Mouse (Mus musculus) limb, embryonic 10.5 days (tissue): ENCODE data around the gene Entpd6. TPM values are rescaled to one million over a fixed set of nuclear protein-coding genes. Genes with fewer than 3 reads are reported as not detected.

ENCODE experiments used
- DNase-seq: peaks from one replicate; pipeline ENCODE4 v3.0.0-alpha.2; 2017; ENCODE audit warnings: low spot score
- H3K27ac ChIP-seq: fragments of 300-500 bp; sonication (generic); 2 replicates; pipeline ENCODE4 v1.5.1; 2016; ENCODE audit warnings: mild to moderate bottlenecking
- H3K27me3 ChIP-seq: fragments of 300-500 bp; sonication (generic); 2 replicates; pipeline ENCODE4 v1.6.1; 2016; ENCODE audit warnings: low read depth, mild to moderate bottlenecking; ENCODE audit not compliant: poor library complexity, severe bottlenecking
- H3K36me3 ChIP-seq: fragments of 300-500 bp; sonication (generic); 2 replicates; pipeline ENCODE4 v1.6.1; 2016; ENCODE audit warnings: mild to moderate bottlenecking, moderate library complexity
- H3K4me1 ChIP-seq: fragments of 300-500 bp; sonication (generic); 2 replicates; pipeline ENCODE4 v1.6.1; 2016
- H3K4me3 ChIP-seq: fragments of 300-500 bp; sonication (generic); 2 replicates; pipeline ENCODE4 v1.5.1; 2016; ENCODE audit warnings: mild to moderate bottlenecking, moderate library complexity
- H3K9me3 ChIP-seq: fragments of 300-500 bp; sonication (generic); replicated peaks from 2 replicates; pipeline ENCODE4 v1.6.1; 2016; ENCODE audit warnings: mild to moderate bottlenecking
- WGBS: fragments of 180-500 bp; shearing (Covaris S2); methylation state at CpG from one replicate; pipeline ENCODE4 v1.1.7; 2016; 5-methylcytosine and 5-hydroxymethylcytosine counted together
- polyA plus RNA-seq: library from polyadenylated mRNA; unstranded; fragments of >200 nt; fragmentation: Nextera tagmentation; extraction: Ambion mirVana; gene quantifications from 2 replicates; pipeline ENCODE4 v1.2.1, GENCODE M21; 2016

The Entpd6 gene
- polyA plus RNA-seq, 1 experiment from 2014 or later = 35.7 TPM

DNA sequence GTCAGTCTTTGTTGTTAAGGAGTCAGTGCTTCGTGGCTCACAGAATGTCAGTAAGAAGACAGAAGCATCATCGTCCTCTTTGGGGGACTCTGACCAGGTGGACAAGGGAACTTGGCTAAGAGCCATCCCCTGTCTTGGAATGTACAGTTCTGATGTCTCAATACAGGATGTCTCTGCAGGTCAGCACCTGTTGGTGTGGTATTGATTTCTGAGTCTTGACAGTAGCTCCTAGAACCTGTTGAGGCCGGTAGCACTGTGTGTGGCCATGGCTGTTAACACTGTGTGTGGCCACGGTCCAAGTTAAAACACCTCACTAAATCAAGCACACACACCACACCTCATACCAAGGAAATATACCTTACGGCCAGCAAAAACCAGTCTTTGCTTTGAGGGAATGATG lies 51.8 kb downstream of the Entpd6 start:
- Histone ChIP-seq H3K27me3 (no peaks in the 10 kb centered on the region), H3K4me1 (no peaks in the 10 kb centered on the region), H3K27ac (no peak overlapping the region), H3K4me3 (no peak overlapping the region), H3K9me3 (no peaks in the 10 kb centered on the region), H3K36me3 (peaks cover 69% of the 10 kb centered on the region)
- no peak for DNase-seq
- 90% methylated on average over 5 of the region's 5 CpGs for WGBS

DNA sequence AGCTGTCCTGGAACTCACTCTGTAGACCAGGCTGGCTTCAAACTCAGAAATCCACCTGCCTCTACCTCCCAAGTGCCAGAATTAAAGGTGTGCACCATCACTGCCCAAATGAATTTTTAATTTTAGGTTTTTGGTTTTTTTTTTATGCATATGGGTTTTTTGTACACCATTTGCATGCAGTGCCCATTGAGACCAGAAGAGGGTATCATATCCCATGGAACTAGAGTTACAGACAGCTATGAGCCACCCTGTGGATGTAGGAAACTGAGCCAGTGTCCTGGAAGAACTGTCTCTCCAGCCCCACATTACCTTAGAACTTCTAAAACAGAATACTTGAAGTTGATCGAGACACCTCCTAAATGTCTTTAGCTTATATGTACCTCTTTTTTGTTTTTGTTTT lies 54.2 kb downstream of the Entpd6 start:
- H3K4me1 ChIP-seq = no peaks in the 10 kb centered on the region
- H3K4me3 ChIP-seq = no peak overlapping the region
- H3K9me3 ChIP-seq = no peaks in the 10 kb centered on the region
- WGBS = 95% methylated on average over 1 of the region's 1 CpGs
- no peaks in the 10 kb centered on the region for H3K27me3 ChIP-seq
- peaks cover 73% of the 10 kb centered on the region for H3K36me3 ChIP-seq
- H3K27ac ChIP-seq = no peak overlapping the region
- DNase-seq = no peak

DNA sequence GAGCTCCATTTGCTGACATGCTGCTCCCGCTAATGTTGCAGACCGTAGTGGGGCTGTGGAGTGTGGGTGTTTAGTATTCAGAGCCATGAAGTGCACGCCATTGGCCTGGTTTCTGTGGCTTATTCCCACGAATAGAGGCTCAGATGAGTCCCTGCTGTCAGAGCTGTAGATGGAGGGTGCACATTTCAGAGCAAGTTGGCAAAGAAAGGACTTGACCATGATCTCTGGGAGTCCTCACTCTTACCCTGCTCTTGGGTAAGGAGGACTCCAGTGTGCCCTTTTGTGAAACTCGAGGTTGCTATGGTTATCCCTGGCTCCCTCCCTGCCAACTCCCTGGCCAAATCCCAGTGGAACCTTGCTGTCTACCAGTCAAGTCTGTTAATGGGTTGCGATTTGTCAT lies 59.5 kb downstream of the Entpd6 start:
- no peak for DNase-seq
- Histone ChIP-seq H3K36me3 (peaks cover 93% of the 10 kb centered on the region), H3K9me3 (no peaks in the 10 kb centered on the region), H3K4me1 (no peaks in the 10 kb centered on the region), H3K27me3 (no peaks in the 10 kb centered on the region), H3K27ac (no peak overlapping the region), H3K4me3 (no peak overlapping the region)
- WGBS = 92% methylated on average over 6 of the region's 6 CpGs

DNA sequence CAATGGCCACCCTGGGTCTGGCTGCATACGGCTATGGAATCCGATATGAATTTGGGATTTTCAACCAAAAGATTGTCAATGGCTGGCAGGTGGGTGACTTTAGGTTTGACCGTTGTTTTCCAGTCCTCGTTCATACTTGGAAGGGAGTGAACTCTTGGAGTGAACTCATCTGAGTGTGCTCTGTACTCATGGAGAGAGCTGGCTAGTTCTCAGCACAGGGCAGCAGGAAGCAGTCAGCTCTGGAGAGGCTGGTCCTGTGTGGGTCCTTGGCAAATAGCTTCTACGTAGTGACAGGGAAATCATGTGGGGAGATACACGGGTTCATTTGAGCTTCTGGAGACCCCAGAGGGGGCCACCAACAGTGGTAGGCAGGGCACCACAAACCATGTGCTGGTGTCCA lies 60.0 kb downstream of the Entpd6 start:
- WGBS = 91% methylated on average over 6 of the region's 6 CpGs
- Histone ChIP-seq H3K4me1 (no peaks in the 10 kb centered on the region), H3K4me3 (no peak overlapping the region), H3K27me3 (no peaks in the 10 kb centered on the region), H3K9me3 (no peaks in the 10 kb centered on the region), H3K36me3 (peaks cover 93% of the 10 kb centered on the region), H3K27ac (no peak overlapping the region)
- no peak for DNase-seq

DNA sequence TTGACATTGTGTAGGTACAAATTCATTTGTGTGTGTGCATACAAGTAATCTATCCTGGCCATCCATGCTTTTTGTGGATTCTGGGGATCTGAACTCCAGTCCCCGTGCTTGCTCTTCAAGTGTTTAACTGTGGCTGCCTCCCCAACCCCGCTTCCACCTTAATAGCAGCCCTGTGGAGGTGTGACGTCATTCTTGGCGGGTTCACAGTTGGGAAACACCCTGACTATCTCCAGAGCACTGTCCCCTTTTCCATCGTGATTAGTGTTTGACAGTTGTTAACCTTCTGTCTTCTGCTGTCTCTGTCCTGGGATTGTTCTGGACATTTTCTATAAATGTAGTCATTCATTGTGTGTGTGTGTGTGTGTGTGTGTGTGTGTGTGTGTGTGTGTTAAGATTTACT lies 61.8 kb downstream of the Entpd6 start:
- DNase-seq = no peak
- Histone ChIP-seq H3K36me3 (peaks cover 95% of the 10 kb centered on the region), H3K9me3 (no peaks in the 10 kb centered on the region), H3K4me3 (no peak overlapping the region), H3K27me3 (no peaks in the 10 kb centered on the region), H3K4me1 (no peaks in the 10 kb centered on the region), H3K27ac (no peak overlapping the region)
- 87% methylated on average over 5 of the region's 5 CpGs for WGBS

DNA sequence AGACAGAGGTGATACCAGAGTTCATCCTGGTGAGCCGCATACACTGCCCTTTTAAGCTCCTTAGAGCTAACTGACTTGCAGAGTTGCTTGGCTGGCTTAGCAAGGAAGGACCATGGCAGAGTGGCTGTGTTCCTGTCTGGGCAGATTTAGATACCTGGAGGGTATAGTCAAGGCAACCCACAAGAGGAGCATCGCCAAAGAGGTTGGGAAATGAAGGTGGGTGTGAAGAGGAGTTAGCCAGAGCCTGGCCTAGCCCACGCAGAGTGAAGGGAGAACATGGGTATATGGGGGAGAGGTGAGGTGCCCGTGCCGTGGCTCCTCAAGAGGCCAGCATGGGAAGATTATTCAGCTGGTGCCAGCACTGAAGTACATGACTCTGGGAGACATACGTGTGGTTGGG lies 64.0 kb downstream of the Entpd6 start:
- WGBS = 93% methylated on average over 6 of the region's 6 CpGs
- no peak overlapping the region for H3K4me3 ChIP-seq

DNA sequence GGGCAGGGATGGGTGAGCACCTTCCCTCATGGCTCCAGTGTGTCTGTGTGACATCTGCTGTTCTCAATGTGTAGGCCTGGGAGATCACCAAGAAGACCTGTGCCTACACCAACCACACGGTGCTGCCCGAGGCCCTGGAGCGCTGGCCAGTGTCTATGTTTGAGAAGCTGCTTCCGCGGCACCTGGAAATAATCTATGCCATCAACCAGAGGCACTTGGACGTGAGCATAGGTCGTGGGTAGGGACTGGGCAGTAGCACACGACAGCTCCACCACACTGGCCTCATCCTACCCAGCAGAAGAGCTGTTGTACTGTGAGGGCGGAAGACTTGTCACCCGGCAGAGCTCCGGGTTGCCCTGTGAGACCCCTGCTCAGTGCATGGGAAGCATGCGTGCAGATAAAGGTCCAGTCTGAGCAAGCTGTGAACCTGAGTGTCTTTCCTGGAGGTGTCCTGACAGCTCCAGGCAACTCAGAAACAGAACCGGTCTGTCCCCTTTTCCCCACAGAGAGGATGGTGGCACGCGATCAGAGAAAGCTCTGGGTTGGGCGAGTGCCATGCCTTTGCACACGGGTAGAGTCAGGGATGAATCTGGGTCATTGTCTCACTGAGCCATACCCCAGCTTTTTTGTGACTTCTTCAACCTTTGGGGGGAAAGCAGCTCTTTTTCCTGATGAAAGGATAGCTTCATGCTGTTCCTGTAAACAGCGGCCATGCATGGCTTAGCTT lies 68.0 kb downstream of the Entpd6 start:
- Histone ChIP-seq H3K4me1 (no peaks in the 10 kb centered on the region), H3K36me3 (peaks cover 95% of the 10 kb centered on the region), H3K4me3 (no peak overlapping the region), H3K27me3 (no peaks in the 10 kb centered on the region), H3K27ac (no peak overlapping the region), H3K9me3 (no peaks in the 10 kb centered on the region)
- no peak for DNase-seq
- 95% methylated on average over 18 of the region's 18 CpGs for WGBS

More for the DNA sequence above, 64.0 kb downstream of the Entpd6 start:
- H3K4me1 ChIP-seq = no peaks in the 10 kb centered on the region
- peaks cover 99% of the 10 kb centered on the region for H3K36me3 ChIP-seq
- no peak overlapping the region for H3K27ac ChIP-seq
- no peaks in the 10 kb centered on the region for H3K27me3 ChIP-seq
- no peaks in the 10 kb centered on the region for H3K9me3 ChIP-seq
- DNase-seq = no peak

DNA sequence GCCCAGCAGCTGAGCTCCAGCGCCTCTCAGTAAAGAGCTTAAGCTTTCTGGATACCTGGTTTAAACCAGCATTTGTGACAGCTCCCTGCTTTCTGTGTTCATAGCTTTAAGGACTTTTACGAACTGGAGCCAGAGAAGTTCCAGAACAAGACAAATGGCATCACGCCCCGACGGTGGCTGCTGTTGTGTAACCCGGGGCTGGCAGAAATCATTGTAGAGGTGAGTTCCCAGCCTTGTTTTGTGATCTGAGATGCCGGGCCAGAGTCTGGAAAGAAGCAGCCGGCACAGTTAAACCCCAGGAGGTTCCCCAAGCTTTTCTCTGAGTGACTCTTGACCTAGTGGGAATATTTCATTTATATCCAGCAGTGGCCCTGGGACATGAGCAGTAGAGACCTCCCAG lies 69.9 kb downstream of the Entpd6 start:
- H3K9me3 ChIP-seq = no peaks in the 10 kb centered on the region
- H3K27me3 ChIP-seq = no peaks in the 10 kb centered on the region
- 84% methylated on average over 8 of the region's 8 CpGs for WGBS
- H3K36me3 ChIP-seq = peaks cover 92% of the 10 kb centered on the region
- no peak overlapping the region for H3K4me3 ChIP-seq
- H3K27ac ChIP-seq = no peak overlapping the region
- DNase-seq = no peak
- no peaks in the 10 kb centered on the region for H3K4me1 ChIP-seq

DNA sequence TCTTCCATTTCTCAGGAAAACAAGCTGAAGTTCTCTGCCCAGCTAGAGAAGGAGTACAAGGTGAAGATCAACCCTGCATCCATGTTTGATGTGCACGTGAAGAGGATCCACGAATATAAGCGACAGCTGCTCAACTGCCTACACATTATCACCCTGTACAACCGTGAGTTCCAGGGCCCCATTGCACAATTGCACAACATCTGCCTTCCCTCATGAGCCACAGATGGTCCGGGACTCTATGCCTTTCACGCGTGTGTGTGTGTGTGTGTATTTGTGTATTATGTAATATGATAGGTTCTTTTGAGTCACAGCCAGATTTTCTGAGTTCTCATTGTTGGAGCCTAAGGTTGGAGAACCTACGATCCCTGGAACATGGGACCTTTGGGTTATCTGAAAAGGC lies 71.9 kb downstream of the Entpd6 start:
- 94% methylated on average over 8 of the region's 8 CpGs for WGBS
- H3K36me3 ChIP-seq = peaks cover 90% of the 10 kb centered on the region
- H3K4me3 ChIP-seq = no peak overlapping the region
- H3K27ac ChIP-seq = no peak overlapping the region
- no peaks in the 10 kb centered on the region for H3K27me3 ChIP-seq
- no peaks in the 10 kb centered on the region for H3K9me3 ChIP-seq
- H3K4me1 ChIP-seq = no peaks in the 10 kb centered on the region
- DNase-seq = no peak

Other genes with a start within 250 kb of the Entpd6 start
- gene Cst7, start 178.6 kb upstream of the Entpd6 start, polyA plus RNA-seq = not detected in 2 replicates
- 26.6 and 28.9 TPM in 2 replicates for gene Apmap, start 140.5 kb upstream of the Entpd6 start, polyA plus RNA-seq
- 3.4 and 3.6 TPM in 2 replicates for gene Acss1, start 80.5 kb upstream of the Entpd6 start, polyA plus RNA-seq
- not detected in 2 replicates for gene Vsx1, start 59.7 kb upstream of the Entpd6 start, polyA plus RNA-seq
- gene Pygb, start 37.7 kb downstream of the Entpd6 start, polyA plus RNA-seq = 48.7 and 61.1 TPM in 2 replicates
- 46.9 and 53.0 TPM in 2 replicates for gene Abhd12, start 155.7 kb downstream of the Entpd6 start, polyA plus RNA-seq
- gene Gins1, start 156.4 kb downstream of the Entpd6 start, polyA plus RNA-seq = 77.0 and 77.9 TPM in 2 replicates